ENCODE assay signal across 9 mouse cellular contexts in the genomic region with DNA sequence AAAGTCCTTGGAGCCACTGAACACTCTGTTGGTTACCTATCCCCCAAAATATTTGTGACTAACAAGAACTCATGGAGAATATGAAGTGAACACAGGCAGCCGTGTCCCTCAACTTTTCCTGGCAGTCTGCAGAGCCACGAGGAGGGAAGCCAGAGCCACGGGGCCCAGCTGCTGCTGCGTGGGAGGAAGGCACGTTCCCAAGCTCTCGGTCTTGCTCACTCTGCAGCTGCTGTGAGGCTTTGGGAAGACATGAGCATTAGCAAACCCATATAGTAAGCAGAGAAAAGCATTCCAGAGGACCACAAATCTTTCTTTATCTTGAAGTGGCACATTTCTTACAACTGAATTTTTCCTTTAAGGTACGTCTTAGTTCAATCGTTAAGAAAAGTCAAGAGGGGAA.
A peak's percentile ranks its signal among the peaks of the same experiment; 100 is the strongest.
DNase-seq lines count a peak whose midpoint lies in the region; ATAC-seq and TF ChIP-seq lines count a peak whose summit lies in the region.
"Had no signal": no experiment of that assay in that cellular context is flagged by ENCODE, and none has a peak within 500 bp of the region (broad histone marks: within the 10 kb centered on the region; RNA-seq: fewer than 3 reads in every experiment).

No protein-coding gene starts in this region.

- 6% methylated on average over 8 of the region's 8 CpGs for WGBS in kidney, postnatal 0 days
- WGBS in limb, embryonic 11.5 days, result 23% methylated on average over 8 of the region's 8 CpGs

- no peak overlapping the region for H3K27ac ChIP-seq in bone marrow macrophage, adult 2 months (ENCODE audit: insufficient read depth, low read depth, low read length)
- no peak overlapping the region for H3K27ac ChIP-seq in kidney, postnatal 0 days
- no peak overlapping the region for H3K27ac ChIP-seq in limb, embryonic 11.5 days (replicated peaks; ENCODE audit: low read depth, low read length)
- H3K27ac ChIP-seq: limb, embryonic 12.5 days had no signal

- peaks cover 4% of the 10 kb centered on the region; the same call in 1 of the 2 replicates for H3K4me1 ChIP-seq in bone marrow macrophage, adult 2 months (ENCODE audit: control insufficient read depth, insufficient read depth, low read length)
- H3K4me1 ChIP-seq in kidney, postnatal 0 days (replicated peaks; ENCODE audit: insufficient read depth, low read length), result 0 out of 2 replicates have a peak, but pooled peaks cover 4% of the 10 kb centered on the region
- no peaks in the 10 kb centered on the region for H3K4me1 ChIP-seq in limb, embryonic 11.5 days (ENCODE audit: control insufficient read depth, insufficient read depth, low read length)
- H3K4me1 ChIP-seq: limb, embryonic 12.5 days had no signal

- H3K36me3 ChIP-seq in kidney, postnatal 0 days (ENCODE audit: insufficient read depth, low read length), result no peaks in the 10 kb centered on the region
- H3K36me3 ChIP-seq in limb, embryonic 11.5 days (ENCODE audit: control insufficient read depth, insufficient read depth, low read length), result no peaks in the 10 kb centered on the region
- H3K36me3 ChIP-seq: limb, embryonic 12.5 days had no signal

- TF ChIP-seq CTCF in bone marrow macrophage, adult 2 months (IDR thresholded peaks at IDR 0.05; ENCODE audit: low read depth, low read length), result no peak
- no peak for TF ChIP-seq CTCF in kidney, postnatal 0 days (IDR thresholded peaks at IDR 0.05; ENCODE audit: low read depth)

- no peaks in the 10 kb centered on the region for H3K9me3 ChIP-seq in kidney, postnatal 0 days (replicated peaks; ENCODE audit: low read length)
- H3K9me3 ChIP-seq in limb, embryonic 11.5 days (ENCODE audit: control insufficient read depth, low read length), result no peaks in the 10 kb centered on the region
- H3K9me3 ChIP-seq: limb, embryonic 12.5 days had no signal

- 0 out of 2 replicates have a peak, but pooled peaks have one; percentile 40 for ATAC-seq in kidney, postnatal 0 days (replicated peaks; ENCODE audit: low FRiP score, low read depth)
- 0 out of 2 replicates have a peak, but pooled peaks have one; percentile 17 for ATAC-seq in limb, embryonic 11.5 days (ENCODE audit: insufficient number of reproducible peaks, low FRiP score, low TSS enrichment, low read depth)

- peak; percentile 68 for DNase-seq in A20 (ENCODE audit: low read depth, low spot score)
- peak; percentile 14 for DNase-seq in gonadal fat pad, adult 2 months (ENCODE audit: low read depth)
- DNase-seq in kidney, postnatal 0 days (ENCODE audit: low spot score), result peak; percentile 81
- peak; percentile 28 for DNase-seq in limb, embryonic 11.5 days (ENCODE audit: low spot score)
- DNase-seq in right cerebral cortex, postnatal 36 days (ENCODE audit: low spot score in 2 of 2), result peak; percentile 78 to 81
- no peak for DNase-seq in spleen, postnatal 14 days (ENCODE audit: low spot score in 2 of 2)
- DNase-seq in cerebellum, adult 8-10 months, result no peak

- no peak overlapping the region for H3K4me2 ChIP-seq in kidney, postnatal 0 days (ENCODE audit: low read length)
- H3K4me2 ChIP-seq in limb, embryonic 11.5 days (ENCODE audit: low read depth, severe bottlenecking), result no peak overlapping the region
- H3K4me2 ChIP-seq: limb, embryonic 12.5 days had no signal

- TF ChIP-seq POLR2A in bone marrow macrophage, adult 2 months (IDR thresholded peaks at IDR 0.05; ENCODE audit: borderline replicate concordance, low read depth, low read length), result no peak

- no peaks in the 10 kb centered on the region for H3K27me3 ChIP-seq in kidney, postnatal 0 days (ENCODE audit: insufficient read depth, low read length)
- H3K27me3 ChIP-seq in limb, embryonic 11.5 days (ENCODE audit: control insufficient read depth, insufficient read depth, low read length), result no peaks in the 10 kb centered on the region
- H3K27me3 ChIP-seq: limb, embryonic 12.5 days had no signal

- H3K4me3 ChIP-seq in bone marrow macrophage, adult 2 months (ENCODE audit: insufficient read depth, low read length), result peak overlapping the region; percentile 29
- no peak overlapping the region for H3K4me3 ChIP-seq in kidney, postnatal 0 days (replicated peaks; ENCODE audit: low read depth, low read length)
- no peak overlapping the region for H3K4me3 ChIP-seq in limb, embryonic 11.5 days (ENCODE audit: low read depth, low read length)
- H3K4me3 ChIP-seq: limb, embryonic 12.5 days had no signal

- no peak overlapping the region for H3K9ac ChIP-seq in kidney, postnatal 0 days (ENCODE audit: low read depth, low read length)
- H3K9ac ChIP-seq in limb, embryonic 11.5 days (ENCODE audit: low read length), result no peak overlapping the region
- H3K9ac ChIP-seq: limb, embryonic 12.5 days had no signal

Comparison
In these comparisons a context has a peak if more than half of its experiments do, and no peak if none do; other contexts are left out.
1. DNase-seq: peak in A20 (single experiment), gonadal fat pad, adult 2 months (single experiment), kidney, postnatal 0 days (single experiment), limb, embryonic 11.5 days (single experiment) and right cerebral cortex, postnatal 36 days (2 of 2); none in spleen, postnatal 14 days (0 of 2) and cerebellum, adult 8-10 months (single experiment).